Mouse (Mus musculus): ENCODE results near the gene Manf. TPM values are rescaled to one million over a fixed set of nuclear protein-coding genes. Genes with fewer than 3 reads are reported as not detected.

The Manf gene
- polyA plus RNA-seq (2012; rRNA removed) (13.4 and 52.1 TPM in 2 replicates), polyA plus RNA-seq (2014; fragmentation: Nextera tagmentation; extraction: Ambion mirVana) (135 and 159 TPM in 2 replicates)

- peaks cover 10 to 26% of the 10 kb centered on the region in 2 experiments for H3K4me1 ChIP-seq (replicated peaks; ENCODE audit: control insufficient read depth in 2 of 2, insufficient read depth in 2 of 2, low read length in 1 of 2)
- peak within 1 kb of the TSS; percentile 84 to 95 for H3K4me3 ChIP-seq (ENCODE audit: insufficient read depth in 1 of 2, low read depth in 2 of 2, low read length in 2 of 2)
- H3K9me3 ChIP-seq (ENCODE audit: control insufficient read depth, low read length) = no peaks in the 10 kb centered on the region
- under 1% methylated on average over 59 of the region's 59 CpGs for WGBS (ENCODE audit: insufficient replicate concordance)
- ATAC-seq (ENCODE audit: insufficient read depth) (peak; percentile 94), DNase-seq (ENCODE audit: low read depth in 3 of 3, low spot score in 3 of 3) (peak; percentile 98 to 99 (median 98))
- H3K4me2 ChIP-seq (ENCODE audit: low read depth) = peak within 1 kb of the TSS; percentile 99
- peaks cover 28% of the 10 kb centered on the region for H3K36me3 ChIP-seq (replicated peaks; ENCODE audit: control insufficient read depth, insufficient read depth, low read depth)
- H3K27me3 ChIP-seq (ENCODE audit: control insufficient read depth, insufficient read depth, low read length) = no peaks in the 10 kb centered on the region
- H3K27ac ChIP-seq = peak within 1 kb of the TSS; percentile 83
- peak within 1 kb of the TSS; percentile 95 for H3K9ac ChIP-seq (replicated peaks)
- TF ChIP-seq CTCF (IDR thresholded peaks at IDR 0.05; ENCODE audit: low read depth) (peak; percentile 35), EP300 (IDR thresholded peaks at IDR 0.05; ENCODE audit: low read depth) (no peak; the same call in 1 of the 2 replicates)
Observed at GRCm38 (mm10) chr9:106891829-106892551, at the start of gene Manf. Gene Manf, minus strand, starts transcription at chr9:106891979.

- H3K36me3 ChIP-seq (replicated peaks; ENCODE audit: control insufficient read depth, insufficient read depth, low read depth) = no peaks in the 10 kb centered on the region
- H3K27ac ChIP-seq = no peak overlapping the region
- H3K27me3 ChIP-seq (ENCODE audit: control insufficient read depth, insufficient read depth, low read length) = no peaks in the 10 kb centered on the region
- 50% methylated on average over 1 of the region's 1 CpGs for WGBS (ENCODE audit: insufficient replicate concordance)
- ATAC-seq (ENCODE audit: insufficient read depth) = no peak
- H3K4me1 ChIP-seq (replicated peaks; ENCODE audit: control insufficient read depth in 2 of 2, insufficient read depth in 2 of 2, low read length in 1 of 2) = no peaks in the 10 kb centered on the region
- no peak overlapping the region for H3K9ac ChIP-seq (replicated peaks)
- no peak overlapping the region for H3K4me2 ChIP-seq (ENCODE audit: low read depth)
- no peak overlapping the region for H3K4me3 ChIP-seq (ENCODE audit: insufficient read depth in 1 of 2, low read depth in 2 of 2, low read length in 2 of 2)
- no peaks in the 10 kb centered on the region for H3K9me3 ChIP-seq (ENCODE audit: control insufficient read depth, low read length)
- DNase-seq (ENCODE audit: low read depth in 3 of 3, low spot score in 3 of 3) = no peak
- TF ChIP-seq CTCF (IDR thresholded peaks at IDR 0.05; ENCODE audit: low read depth) (no peak), EP300 (IDR thresholded peaks at IDR 0.05; ENCODE audit: low read depth) (no peak)
Observed at GRCm38 (mm10) chr9:106934998-106935397, 43.2 kb upstream of the Manf start.

GRCm38 (mm10) chr9:106914878-106915277 lies 23.1 kb upstream of the Manf start:
- no peak overlapping the region for H3K27ac ChIP-seq
- no peak for DNase-seq (ENCODE audit: low read depth in 3 of 3, low spot score in 3 of 3)
- no peaks in the 10 kb centered on the region for H3K9me3 ChIP-seq (ENCODE audit: control insufficient read depth, low read length)
- 66% methylated on average over 6 of the region's 6 CpGs for WGBS (ENCODE audit: insufficient replicate concordance)
- no peak overlapping the region for H3K9ac ChIP-seq (replicated peaks)
- no peak for TF ChIP-seq EP300 (IDR thresholded peaks at IDR 0.05; ENCODE audit: low read depth)
- TF ChIP-seq CTCF (IDR thresholded peaks at IDR 0.05; ENCODE audit: low read depth) = no peak
- H3K36me3 ChIP-seq (replicated peaks; ENCODE audit: control insufficient read depth, insufficient read depth, low read depth) = no peaks in the 10 kb centered on the region
- no peak overlapping the region for H3K4me2 ChIP-seq (ENCODE audit: low read depth)
- no peak for ATAC-seq (ENCODE audit: insufficient read depth)
- no peaks in the 10 kb centered on the region for H3K27me3 ChIP-seq (ENCODE audit: control insufficient read depth, insufficient read depth, low read length)
- H3K4me3 ChIP-seq (ENCODE audit: insufficient read depth in 1 of 2, low read depth in 2 of 2, low read length in 2 of 2) = no peak overlapping the region
- H3K4me1 ChIP-seq (replicated peaks; ENCODE audit: control insufficient read depth in 2 of 2, insufficient read depth in 2 of 2, low read length in 1 of 2) = no peaks in the 10 kb centered on the region

GRCm38 (mm10) chr9:106913759-106914158 lies 22.0 kb upstream of the Manf start:
- DNase-seq (ENCODE audit: low read depth in 3 of 3, low spot score in 3 of 3) (no peak), ATAC-seq (ENCODE audit: insufficient read depth) (no peak)
- TF ChIP-seq EP300 (IDR thresholded peaks at IDR 0.05; ENCODE audit: low read depth) (no peak), CTCF (IDR thresholded peaks at IDR 0.05; ENCODE audit: low read depth) (peak; percentile 27; the same call in 1 of the 2 replicates)
- H3K36me3 ChIP-seq (replicated peaks; ENCODE audit: control insufficient read depth, insufficient read depth, low read depth) = no peaks in the 10 kb centered on the region
- no peaks in the 10 kb centered on the region for H3K27me3 ChIP-seq (ENCODE audit: control insufficient read depth, insufficient read depth, low read length)
- H3K9me3 ChIP-seq (ENCODE audit: control insufficient read depth, low read length) = no peaks in the 10 kb centered on the region
- no peak overlapping the region for H3K4me3 ChIP-seq (ENCODE audit: insufficient read depth in 1 of 2, low read depth in 2 of 2, low read length in 2 of 2)
- H3K4me2 ChIP-seq (ENCODE audit: low read depth) = no peak overlapping the region
- no peak overlapping the region for H3K27ac ChIP-seq
- WGBS (ENCODE audit: insufficient replicate concordance) = 9% methylated on average over 1 of the region's 1 CpGs
- H3K9ac ChIP-seq (replicated peaks) = no peak overlapping the region
- H3K4me1 ChIP-seq (replicated peaks; ENCODE audit: control insufficient read depth in 2 of 2, insufficient read depth in 2 of 2, low read length in 1 of 2) = no peaks in the 10 kb centered on the region

GRCm38 (mm10) chr9:106911624-106912023 lies 19.8 kb upstream of the Manf start:
- Histone ChIP-seq H3K36me3 (replicated peaks; ENCODE audit: control insufficient read depth, insufficient read depth, low read depth) (no peaks in the 10 kb centered on the region), H3K9me3 (ENCODE audit: control insufficient read depth, low read length) (no peaks in the 10 kb centered on the region), H3K4me1 (replicated peaks; ENCODE audit: control insufficient read depth in 2 of 2, insufficient read depth in 2 of 2, low read length in 1 of 2) (no peaks in the 10 kb centered on the region), H3K27ac (no peak overlapping the region), H3K27me3 (ENCODE audit: control insufficient read depth, insufficient read depth, low read length) (no peaks in the 10 kb centered on the region), H3K4me3 (ENCODE audit: insufficient read depth in 1 of 2, low read depth in 2 of 2, low read length in 2 of 2) (no peak overlapping the region), H3K9ac (replicated peaks) (no peak overlapping the region), H3K4me2 (ENCODE audit: low read depth) (no peak overlapping the region)
- ATAC-seq (ENCODE audit: insufficient read depth) (no peak), DNase-seq (ENCODE audit: low read depth in 3 of 3, low spot score in 3 of 3) (no peak)
- TF ChIP-seq EP300 (IDR thresholded peaks at IDR 0.05; ENCODE audit: low read depth) (no peak), CTCF (IDR thresholded peaks at IDR 0.05; ENCODE audit: low read depth) (no peak)
- 27% methylated on average over 1 of the region's 1 CpGs for WGBS (ENCODE audit: insufficient replicate concordance)
